ENCODE assay signal across 20 mouse cellular contexts in the genomic region with DNA sequence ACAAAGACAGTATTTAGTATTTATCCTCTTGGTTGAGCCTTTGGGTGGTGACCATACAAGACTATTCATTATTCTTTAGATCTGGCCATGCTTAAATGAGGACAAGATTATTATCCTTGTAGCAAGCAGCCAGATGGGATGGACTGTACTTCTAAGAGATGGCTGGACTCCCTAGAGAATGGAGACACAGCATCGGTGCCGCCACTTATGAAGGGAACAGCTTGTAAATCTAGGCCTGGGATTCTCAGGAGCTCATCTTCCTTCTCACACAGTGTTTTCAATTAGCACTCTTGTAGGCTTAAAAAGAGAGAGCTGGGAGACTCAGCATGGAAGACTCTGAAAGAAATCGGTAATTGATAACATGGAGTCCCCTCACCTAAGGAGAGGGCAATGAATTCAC.
A peak's percentile ranks its signal among the peaks of the same experiment; 100 is the strongest.
DNase-seq lines count a peak whose midpoint lies in the region; ATAC-seq and TF ChIP-seq lines count a peak whose summit lies in the region.
"Had no signal": no experiment of that assay in that cellular context is flagged by ENCODE, and none has a peak within 500 bp of the region (broad histone marks: within the 10 kb centered on the region; RNA-seq: fewer than 3 reads in every experiment).

No protein-coding gene starts in this region.

- no peak for TF ChIP-seq POLR2A in kidney, adult 2 months (IDR thresholded peaks at IDR 0.05; ENCODE audit: low read depth, low read length)

- H3K9me3 ChIP-seq in kidney, postnatal 0 days (replicated peaks; ENCODE audit: low read length): no peaks in the 10 kb centered on the region
- H3K9me3 ChIP-seq in hindbrain, embryonic 15.5 days: no peaks in the 10 kb centered on the region
- no peaks in the 10 kb centered on the region for H3K9me3 ChIP-seq in stomach, embryonic 15.5 days
- H3K9me3 ChIP-seq in midbrain, embryonic 11.5 days (ENCODE audit: control insufficient read depth, low read length): no peaks in the 10 kb centered on the region
- H3K9me3 ChIP-seq: embryonic facial prominence, embryonic 15.5 days; G1E; heart, embryonic 12.5 days; limb, embryonic 12.5 days; liver, embryonic 15.5 days had no signal

- 75% methylated on average over 3 of the region's 3 CpGs for WGBS in kidney, postnatal 0 days
- 86% methylated on average over 3 of the region's 3 CpGs for WGBS in kidney, adult 2 months
- 36% methylated on average over 3 of the region's 3 CpGs for WGBS in hindbrain, embryonic 15.5 days
- 75% methylated on average over 3 of the region's 3 CpGs for WGBS in stomach, embryonic 15.5 days
- WGBS in midbrain, embryonic 11.5 days: 77% methylated on average over 3 of the region's 3 CpGs

- H3K4me1 ChIP-seq in kidney, postnatal 0 days (replicated peaks; ENCODE audit: insufficient read depth, low read length): peaks cover 5% of the 10 kb centered on the region
- H3K4me1 ChIP-seq in kidney, adult 2 months (ENCODE audit: control insufficient read depth, insufficient read depth, low read length): 0 out of 2 replicates have a peak, but pooled peaks cover 3% of the 10 kb centered on the region
- H3K4me1 ChIP-seq in hindbrain, embryonic 15.5 days (replicated peaks): peaks cover 21% of the 10 kb centered on the region
- peaks cover 17% of the 10 kb centered on the region; the same call in 1 of the 2 replicates for H3K4me1 ChIP-seq in stomach, embryonic 15.5 days
- H3K4me1 ChIP-seq in midbrain, embryonic 11.5 days (ENCODE audit: control insufficient read depth, insufficient read depth, low read length): no peaks in the 10 kb centered on the region

- H3K4me3 ChIP-seq in kidney, postnatal 0 days (replicated peaks; ENCODE audit: low read depth, low read length): no peak overlapping the region
- H3K4me3 ChIP-seq in kidney, adult 2 months (ENCODE audit: insufficient read depth, low read depth, low read length): no peak overlapping the region
- no peak overlapping the region for H3K4me3 ChIP-seq in hindbrain, embryonic 15.5 days
- H3K4me3 ChIP-seq in stomach, embryonic 15.5 days (replicated peaks): no peak overlapping the region
- H3K4me3 ChIP-seq in midbrain, embryonic 11.5 days (ENCODE audit: low read depth, low read length): no peak overlapping the region
- H3K4me3 ChIP-seq: embryonic facial prominence, embryonic 15.5 days; heart, embryonic 12.5 days; limb, embryonic 12.5 days; liver, embryonic 15.5 days had no signal

- no peak for DNase-seq in kidney, postnatal 0 days (ENCODE audit: low spot score)
- no peak for DNase-seq in kidney, adult 2 months
- DNase-seq in retina, postnatal 1 day: peak; percentile 31
- DNase-seq in retina, embryonic 14.5 days (ENCODE audit: low spot score): no peak
- no peak for DNase-seq in gastrocnemius, postnatal 36 days
- DNase-seq in midbrain, embryonic 11.5 days (ENCODE audit: low spot score, missing footprints): no peak
- DNase-seq: cerebellum, postnatal 10 days; embryo, embryonic 11 days; kidney, postnatal 10 days; midbrain, embryonic 14.5 days; right cerebral cortex, postnatal 25 days; thymus, postnatal 36 days had no signal

- no peak overlapping the region for H3K9ac ChIP-seq in kidney, postnatal 0 days (ENCODE audit: low read depth, low read length)
- no peak overlapping the region for H3K9ac ChIP-seq in hindbrain, embryonic 15.5 days
- H3K9ac ChIP-seq in stomach, embryonic 15.5 days: no peak overlapping the region
- H3K9ac ChIP-seq in midbrain, embryonic 11.5 days (ENCODE audit: low read length): no peak overlapping the region
- H3K9ac ChIP-seq: embryonic facial prominence, embryonic 15.5 days; heart, embryonic 12.5 days; limb, embryonic 12.5 days; liver, embryonic 15.5 days had no signal

- ATAC-seq in kidney, postnatal 0 days (replicated peaks; ENCODE audit: low FRiP score, low read depth): no peak
- no peak for ATAC-seq in hindbrain, embryonic 15.5 days (ENCODE audit: low FRiP score, low read depth)
- ATAC-seq in stomach, embryonic 15.5 days (ENCODE audit: insufficient read depth, low FRiP score, low read depth): no peak
- no peak for ATAC-seq in midbrain, embryonic 11.5 days (ENCODE audit: low FRiP score)
- ATAC-seq: CD4-positive, CD25-positive, alpha-beta regulatory T cell, adult 4 months had no signal

- 0 out of 2 replicates have a peak overlapping the region, but pooled peaks have one; percentile 5 for H3K27ac ChIP-seq in kidney, postnatal 0 days
- H3K27ac ChIP-seq in kidney, adult 2 months (ENCODE audit: insufficient read depth, low read depth, low read length): no peak overlapping the region
- H3K27ac ChIP-seq in hindbrain, embryonic 15.5 days (replicated peaks): peak overlapping the region; percentile 0; the same call in 1 of the 2 replicates
- peak overlapping the region; percentile 36; the same call in 1 of the 2 replicates for H3K27ac ChIP-seq in stomach, embryonic 15.5 days
- H3K27ac ChIP-seq in midbrain, embryonic 11.5 days (ENCODE audit: low read depth, low read length): no peak overlapping the region
- H3K27ac ChIP-seq: embryonic facial prominence, embryonic 15.5 days; limb, embryonic 12.5 days; liver, embryonic 15.5 days had no signal

- no peak overlapping the region for H3K4me2 ChIP-seq in kidney, postnatal 0 days (ENCODE audit: low read length)
- no peak overlapping the region for H3K4me2 ChIP-seq in hindbrain, embryonic 15.5 days
- H3K4me2 ChIP-seq in stomach, embryonic 15.5 days: no peak overlapping the region
- no peak overlapping the region for H3K4me2 ChIP-seq in midbrain, embryonic 11.5 days
- H3K4me2 ChIP-seq: embryonic facial prominence, embryonic 15.5 days; heart, embryonic 12.5 days; limb, embryonic 12.5 days; liver, embryonic 15.5 days had no signal

- intact Hi-C loops in gastrocnemius, postnatal 36 days (cut with DNase I): no loop called here

- no peak for TF ChIP-seq CTCF in kidney, postnatal 0 days (IDR thresholded peaks at IDR 0.05; ENCODE audit: low read depth)
- TF ChIP-seq CTCF in kidney, adult 2 months (conservative IDR thresholded peaks at IDR 0.05; ENCODE audit: insufficient read depth, insufficient read length, low read depth, low read length): no peak

- H3K27me3 ChIP-seq in kidney, postnatal 0 days (ENCODE audit: insufficient read depth, low read length): no peaks in the 10 kb centered on the region
- H3K27me3 ChIP-seq in kidney, adult 2 months (replicated peaks; ENCODE audit: control insufficient read depth, insufficient read depth, low read length): no peaks in the 10 kb centered on the region
- no peaks in the 10 kb centered on the region for H3K27me3 ChIP-seq in hindbrain, embryonic 15.5 days
- no peaks in the 10 kb centered on the region for H3K27me3 ChIP-seq in stomach, embryonic 15.5 days (replicated peaks)
- H3K27me3 ChIP-seq in midbrain, embryonic 11.5 days (ENCODE audit: control insufficient read depth, insufficient read depth, low read length): no peaks in the 10 kb centered on the region
- H3K27me3 ChIP-seq: embryonic facial prominence, embryonic 15.5 days; heart, embryonic 12.5 days; limb, embryonic 12.5 days; liver, embryonic 15.5 days had no signal

- H3K36me3 ChIP-seq in kidney, postnatal 0 days (ENCODE audit: insufficient read depth, low read length): peaks cover 33% of the 10 kb centered on the region
- peaks cover 13% of the 10 kb centered on the region for H3K36me3 ChIP-seq in kidney, adult 2 months (ENCODE audit: control insufficient read depth, insufficient read depth, low read length)
- H3K36me3 ChIP-seq in hindbrain, embryonic 15.5 days: peaks cover 33% of the 10 kb centered on the region
- H3K36me3 ChIP-seq in stomach, embryonic 15.5 days: peaks cover 28% of the 10 kb centered on the region
- peaks cover 8% of the 10 kb centered on the region for H3K36me3 ChIP-seq in midbrain, embryonic 11.5 days (ENCODE audit: control insufficient read depth, insufficient read depth, low read length)

Comparison
In these comparisons a context has a peak if more than half of its experiments do, and no peak if none do; other contexts are left out.
1. H3K27ac ChIP-seq: peak in kidney, postnatal 0 days (single experiment), hindbrain, embryonic 15.5 days (single experiment) and stomach, embryonic 15.5 days (single experiment); none in kidney, adult 2 months (single experiment) and midbrain, embryonic 11.5 days (single experiment).